Mouse (Mus musculus) thymus, adult 2 months (tissue): ENCODE measurements around the gene 2410002F23Rik.
"Not testable (repeated sequence)": the region's sequence is repeated elsewhere in the genome, so short reads cannot be mapped to it uniquely, and the experiment has no call there.

Experiments
- CTCF ChIP-seq: fragments of 200-500 bp; IDR thresholded peaks from 2 replicates; pipeline ENCODE4 v1.5.1; 2012; ENCODE audit warnings: mild to moderate bottlenecking, control low read depth, low read length, moderate library complexity, borderline replicate concordance; ENCODE audit not compliant: control insufficient read depth, poor library complexity, insufficient read depth; ENCODE audit errors: extremely low read depth
- POLR2A ChIP-seq: fragments of 200-500 bp; IDR thresholded peaks from 2 replicates; pipeline ENCODE4 v1.6.1; 2012; ENCODE audit warnings: mild to moderate bottlenecking, low read length, control low read depth, moderate library complexity; ENCODE audit not compliant: control insufficient read depth, poor library complexity, insufficient read depth; ENCODE audit errors: extremely low read depth

DNA sequence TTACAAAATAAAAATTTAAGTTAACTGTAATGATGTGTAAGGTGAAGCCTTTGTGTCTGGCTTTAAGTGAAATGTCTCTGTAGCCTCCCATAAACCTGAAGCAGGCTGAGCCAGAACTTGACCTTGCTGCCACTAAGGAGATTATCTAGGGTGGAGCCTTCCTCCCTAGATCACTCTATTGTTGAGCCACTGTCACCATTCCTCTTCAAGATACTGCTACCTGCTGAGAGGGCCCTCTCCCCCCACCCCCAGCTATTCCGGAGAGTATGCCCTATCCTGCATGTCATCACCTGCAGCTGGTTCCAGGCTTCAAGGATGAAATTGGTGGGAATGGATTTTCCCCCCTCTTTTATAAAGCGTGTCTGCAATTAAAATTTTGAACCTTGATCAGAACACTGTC, 51.0 kb downstream of the 2410002F23Rik start:
- not testable (repeated sequence) for TF ChIP-seq POLR2A, CTCF
